Mouse (Mus musculus) monocyte, adult 2 months (primary cell): Measurements from ENCODE around the gene Sema3g.

ENCODE experiments used
- DNase-seq, 2 experiments: peaks; one replicate each; pipeline ENCODE4 v3.0.0; 2022; ENCODE audit warnings: low spot score in 2 of 2, low read depth in 1 of 2

Gene Sema3g

GRCm38 (mm10) chr14:31230442-31230841 is 12.8 kb downstream of the Sema3g start:
- DNase-seq = no peak

- DNase-seq = no peak
Observed at GRCm38 (mm10) chr14:31232404-31233069, 14.9 kb downstream of the Sema3g start.

- no peak for DNase-seq
Observed at GRCm38 (mm10) chr14:31233070-31233995, 15.7 kb downstream of the Sema3g start.

GRCm38 (mm10) chr14:31233996-31234591 is 16.4 kb downstream of the Sema3g start:
- peak in 1 of 2 experiments; percentile 43 for DNase-seq

DNA sequence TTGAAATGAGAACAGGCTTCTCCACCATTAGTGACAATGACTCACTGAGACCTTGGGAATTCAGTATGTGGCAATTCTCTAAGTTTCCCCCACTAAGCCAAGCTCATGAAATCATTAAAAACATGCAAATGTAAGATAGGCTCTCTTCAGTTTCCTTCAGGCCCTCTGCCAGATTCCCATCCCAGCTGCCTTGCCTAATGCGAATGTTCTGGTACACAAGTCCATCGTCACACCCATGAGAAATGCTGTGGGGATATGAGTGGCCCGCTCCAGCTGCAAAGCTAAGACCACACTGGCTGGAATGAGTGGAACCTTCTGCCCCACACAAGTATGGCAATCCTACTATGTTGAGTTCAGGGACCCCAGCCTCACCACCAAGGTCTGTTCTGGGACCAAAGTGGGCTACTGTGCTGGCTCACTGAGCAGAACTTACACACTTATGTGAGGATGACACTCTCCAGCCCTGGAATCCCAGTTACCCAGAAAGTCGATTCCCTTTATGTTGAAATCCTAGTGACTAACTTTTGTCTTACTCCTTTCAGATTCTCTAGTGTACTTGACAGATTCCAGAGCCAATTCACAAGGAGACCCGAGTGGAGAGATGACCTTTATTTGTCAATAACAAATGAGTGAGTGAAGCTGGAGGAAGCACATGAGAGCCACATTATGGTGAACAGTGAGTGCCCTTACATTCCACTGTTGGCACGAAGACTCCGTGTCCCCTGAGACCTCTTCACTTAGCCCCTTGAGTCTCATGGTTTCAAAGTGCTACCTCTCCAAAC is 19.6 kb downstream of the Sema3g start:
- DNase-seq = no peak

GRCm38 (mm10) chr14:31240528-31240927 is 22.9 kb downstream of the Sema3g start:
- no peak for DNase-seq

DNA sequence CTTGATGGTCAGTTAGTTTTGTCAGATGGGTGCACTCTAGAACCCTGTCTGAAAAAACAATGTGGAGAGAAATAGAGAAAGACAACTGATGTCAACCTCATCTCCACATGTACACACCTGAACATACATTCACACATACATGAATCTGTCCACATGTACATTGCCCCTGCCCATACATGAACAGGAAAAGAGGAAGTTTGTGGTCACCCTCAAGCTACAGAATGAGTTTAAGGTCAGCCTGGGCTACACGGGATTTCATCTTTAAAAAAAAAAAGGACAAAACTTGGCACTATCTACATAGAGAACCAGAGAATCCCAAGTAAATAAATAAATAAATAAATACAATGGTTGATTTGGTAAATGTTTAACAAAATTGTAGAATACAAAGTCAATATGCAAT is 27.1 kb downstream of the Sema3g start:
- DNase-seq = no peak

DNA sequence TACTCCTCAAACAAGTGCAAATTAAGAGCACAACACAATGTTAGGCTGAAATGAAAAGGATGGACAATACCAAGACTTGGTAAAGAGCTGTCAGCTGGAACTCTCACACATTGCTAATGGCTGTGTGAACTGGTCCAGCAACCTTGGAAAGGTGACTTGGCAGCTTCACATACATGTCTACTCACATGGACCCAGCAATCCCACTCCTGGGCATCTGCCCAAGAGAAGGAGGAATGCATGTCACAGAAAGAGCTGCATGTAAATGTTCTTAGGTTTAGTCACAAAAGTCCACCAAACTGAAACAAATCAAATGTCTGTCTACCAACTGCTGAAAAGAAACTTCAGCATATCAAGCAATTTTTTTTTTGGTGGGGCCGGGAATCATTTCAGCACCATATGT is 28.3 kb downstream of the Sema3g start:
- no peak for DNase-seq

GRCm38 (mm10) chr14:31248396-31248795 is 30.7 kb downstream of the Sema3g start:
- no peak for DNase-seq

DNA sequence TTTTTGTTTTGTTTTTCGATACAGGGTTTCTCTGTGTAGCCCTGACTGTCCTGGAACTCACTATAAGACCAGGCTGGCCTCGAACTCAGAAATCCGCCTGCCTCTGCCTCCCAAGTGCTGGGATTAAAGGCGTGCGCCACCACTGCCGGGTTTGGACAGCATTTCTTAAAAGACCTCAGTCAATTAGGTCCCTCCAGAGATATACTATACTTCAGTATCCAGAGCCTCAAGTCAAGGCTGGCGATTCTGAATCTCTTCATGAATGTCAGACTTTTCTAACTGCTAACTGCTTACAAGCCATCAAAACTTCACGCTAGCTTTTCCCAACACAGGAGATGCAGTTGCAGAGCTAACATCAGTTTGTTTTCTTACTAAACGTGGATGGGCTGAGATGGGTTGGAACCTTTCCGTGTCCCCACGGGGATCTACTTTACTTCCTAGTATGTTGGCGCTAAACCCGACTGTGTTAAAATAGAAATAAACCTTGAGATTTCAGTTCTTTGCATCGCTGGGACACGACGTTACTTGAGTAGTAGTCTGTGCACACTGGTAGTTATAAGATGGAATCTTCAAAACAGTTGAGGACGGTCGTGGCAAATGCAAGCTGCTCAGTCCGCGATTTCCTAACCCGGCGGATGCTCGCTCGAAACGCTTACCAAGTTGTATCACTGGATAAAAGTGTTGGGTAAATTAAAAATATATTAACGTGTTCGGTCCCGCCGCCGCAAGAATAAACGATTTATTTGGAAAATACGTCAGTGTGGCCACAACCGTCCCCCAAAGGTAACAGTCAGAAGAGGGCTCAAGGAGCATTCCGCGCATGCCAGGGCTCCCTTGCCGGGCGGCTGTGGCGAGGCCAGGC is 32.8 kb downstream of the Sema3g start:
- no peak for DNase-seq

DNA sequence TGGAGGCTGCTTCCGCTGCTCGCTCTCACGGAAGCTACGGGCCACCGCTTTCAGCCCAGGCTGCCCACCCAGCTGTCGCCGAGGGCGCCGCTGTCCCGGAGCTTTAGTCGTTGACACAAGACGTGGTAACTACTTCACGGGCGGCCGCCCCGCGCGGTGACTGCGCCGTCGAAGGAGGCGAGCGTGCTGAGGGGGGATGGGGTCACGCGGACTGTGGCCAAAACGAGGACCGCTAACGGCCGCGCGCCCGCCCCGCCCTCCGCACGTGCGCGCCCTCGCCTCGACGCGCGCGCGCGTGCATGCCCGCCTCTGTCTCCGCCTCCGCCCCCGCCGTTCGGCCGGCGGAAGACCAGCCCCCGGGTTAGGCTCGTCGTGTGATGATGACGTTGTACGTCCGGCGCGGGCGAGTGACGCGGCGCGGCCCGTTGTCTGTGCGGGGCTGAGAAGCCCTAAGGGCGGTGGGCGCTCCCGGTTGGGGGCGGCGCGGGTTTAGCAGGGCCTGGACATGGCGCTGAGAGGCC is 33.5 kb downstream of the Sema3g start, which contains the start of the genes Phf7 and Bap1:
Gene Phf7 (minus strand): TSS at position 234 of the 521 bp plus-strand sequence.
Gene Bap1 (plus strand): TSS at position 367 of the 521 bp plus-strand sequence.
- peak; percentile 76 to 92 for DNase-seq

DNA sequence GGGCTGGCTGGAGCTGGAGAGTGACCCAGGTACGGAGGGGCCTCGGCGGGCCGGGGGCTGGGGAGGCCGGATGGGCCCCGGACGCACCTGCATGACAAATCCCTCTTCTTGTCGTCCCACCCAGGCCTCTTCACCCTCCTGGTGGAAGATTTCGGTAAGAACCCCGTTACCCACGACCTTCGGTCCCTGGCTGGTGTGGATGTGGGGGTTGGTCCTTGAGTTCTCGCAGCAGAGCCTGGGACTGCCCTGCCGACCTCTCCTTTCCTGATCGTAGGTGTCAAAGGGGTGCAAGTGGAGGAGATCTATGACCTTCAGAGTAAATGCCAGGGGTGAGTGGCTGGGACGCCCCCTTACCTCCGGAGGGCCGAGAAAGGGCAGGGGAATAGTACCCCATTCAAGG is 34.0 kb downstream of the Sema3g start:
- no peak for DNase-seq

- no peak for DNase-seq
Observed at GRCm38 (mm10) chr14:31252091-31252490, 34.4 kb downstream of the Sema3g start.

GRCm38 (mm10) chr14:31258476-31259050 is 40.9 kb downstream of the Sema3g start:
- DNase-seq = no peak

DNA sequence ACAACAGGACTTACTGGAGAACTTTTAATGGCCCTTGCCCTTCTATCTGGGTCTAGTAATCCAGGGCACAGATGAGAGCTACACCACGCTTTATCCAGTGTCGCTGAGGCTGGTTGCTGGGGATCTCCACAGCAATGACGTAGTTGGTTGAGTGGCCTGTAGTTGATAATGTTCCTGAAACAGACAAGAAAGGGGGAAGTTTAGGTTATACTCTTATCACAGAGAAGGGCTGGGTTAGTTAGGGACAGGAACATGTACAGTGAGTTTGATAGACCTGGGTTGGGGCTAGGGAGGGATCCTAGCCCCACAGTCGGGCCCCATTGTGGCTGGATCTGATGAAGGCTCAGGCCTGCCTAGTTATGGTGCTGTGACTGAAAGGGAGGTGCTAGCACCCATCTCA is 42.7 kb downstream of the Sema3g start:
- no peak for DNase-seq

- no peak for DNase-seq
Observed at GRCm38 (mm10) chr14:31260932-31261331, 43.3 kb downstream of the Sema3g start.

DNA sequence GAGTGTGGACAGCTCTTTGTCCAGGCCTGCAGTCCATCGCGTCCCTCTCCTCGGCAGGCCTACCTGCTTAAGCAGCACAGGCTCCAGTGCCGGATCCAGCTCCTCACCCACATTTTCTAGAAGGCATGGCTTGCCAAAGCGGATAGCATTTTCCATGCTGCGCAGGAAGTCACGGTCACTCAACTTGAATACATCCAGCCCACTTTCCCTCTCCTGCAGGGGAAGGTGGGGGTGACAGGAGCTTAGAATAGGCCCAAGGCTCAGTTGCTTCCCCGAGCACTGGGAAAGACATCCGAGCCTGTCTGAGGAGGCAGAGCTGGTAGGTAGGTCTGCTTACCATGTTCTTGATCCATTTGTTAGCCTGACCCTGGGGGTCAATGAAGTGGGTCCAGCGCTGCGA is 50.0 kb downstream of the Sema3g start:
- DNase-seq = no peak

GRCm38 (mm10) chr14:31268301-31269001 is 50.8 kb downstream of the Sema3g start:
- no peak for DNase-seq
